Mouse (Mus musculus): ENCODE results near the gene Sppl3. TPM values are rescaled to one million over a fixed set of nuclear protein-coding genes. Genes with fewer than 3 reads are reported as not detected.
"Not testable (repeated sequence)": the region's sequence is repeated elsewhere in the genome, so short reads cannot be mapped to it uniquely, and the experiment has no call there.

The Sppl3 gene
- total RNA-seq, 2 experiments from 2014 or later: 24.5 to 28.6 TPM

- intact Hi-C loops (cut with DNase I; ENCODE audit: low total_unique reads): no loop called here
- DNase-seq: no peak
Measured at GRCm38 (mm10) chr5:115066245-115066644, 55.3 kb downstream of the Sppl3 start.

DNA sequence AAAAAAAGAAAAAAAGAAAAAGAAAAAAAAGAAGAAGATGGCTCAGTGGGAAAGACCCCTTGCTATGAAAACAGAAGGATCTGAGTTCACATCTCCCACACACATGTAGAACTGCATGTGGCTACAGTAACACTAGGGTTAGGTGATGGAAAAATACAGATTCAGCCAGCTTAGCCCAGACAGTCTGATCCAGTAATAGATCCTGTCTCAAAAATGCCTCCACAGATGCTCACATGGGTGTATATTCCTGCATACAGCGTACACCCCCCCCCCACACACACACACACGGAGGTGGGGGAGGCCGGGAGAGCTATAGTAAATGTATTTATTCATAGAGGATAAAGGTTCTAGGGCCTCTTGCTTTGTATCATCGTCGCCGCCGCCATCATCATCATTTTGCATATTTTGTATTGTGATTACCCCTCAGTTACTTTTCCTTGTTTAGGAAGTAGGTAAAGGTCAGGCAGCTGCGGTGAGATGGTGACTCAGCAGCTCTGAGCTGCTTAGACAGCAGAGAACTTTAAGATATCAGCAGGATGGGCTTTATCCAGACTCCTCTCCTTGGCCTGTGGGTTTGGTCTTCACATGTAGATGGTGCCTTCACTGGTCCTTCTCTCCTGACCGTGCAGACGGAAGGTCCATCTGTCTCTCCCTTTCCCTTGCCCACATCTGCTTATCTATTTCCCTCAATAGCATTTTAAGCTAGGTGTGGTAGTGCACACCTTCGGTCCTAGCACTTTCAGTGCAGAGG is 57.9 kb downstream of the Sppl3 start:
- intact Hi-C loops (cut with DNase I; ENCODE audit: low total_unique reads): no loop called here
- no peak for DNase-seq

DNA sequence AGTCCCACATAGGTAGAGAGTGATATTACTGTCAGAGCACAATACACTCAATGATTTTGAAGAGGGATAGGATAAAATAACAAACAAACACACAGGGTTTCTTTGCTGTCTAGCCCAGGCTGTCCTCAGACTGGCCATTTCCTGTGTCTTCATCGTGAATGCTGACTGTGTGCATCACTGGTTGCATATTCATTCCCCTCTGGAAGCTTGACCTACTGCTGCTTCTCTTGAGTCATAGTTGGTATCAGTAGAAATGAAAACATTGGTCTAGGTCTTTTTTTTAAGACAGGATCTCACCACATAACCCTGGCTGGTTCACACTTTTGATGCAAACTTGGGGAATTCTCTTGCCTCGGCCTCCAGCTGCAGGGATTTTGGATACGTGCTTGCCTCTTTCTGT is 58.7 kb downstream of the Sppl3 start:
- DNase-seq: no peak
- intact Hi-C loops (cut with DNase I; ENCODE audit: low total_unique reads): no loop called here

GRCm38 (mm10) chr5:115070457-115070856 is 59.5 kb downstream of the Sppl3 start:
- intact Hi-C loops (cut with DNase I; ENCODE audit: low total_unique reads): no loop called here
- no peak for DNase-seq

DNA sequence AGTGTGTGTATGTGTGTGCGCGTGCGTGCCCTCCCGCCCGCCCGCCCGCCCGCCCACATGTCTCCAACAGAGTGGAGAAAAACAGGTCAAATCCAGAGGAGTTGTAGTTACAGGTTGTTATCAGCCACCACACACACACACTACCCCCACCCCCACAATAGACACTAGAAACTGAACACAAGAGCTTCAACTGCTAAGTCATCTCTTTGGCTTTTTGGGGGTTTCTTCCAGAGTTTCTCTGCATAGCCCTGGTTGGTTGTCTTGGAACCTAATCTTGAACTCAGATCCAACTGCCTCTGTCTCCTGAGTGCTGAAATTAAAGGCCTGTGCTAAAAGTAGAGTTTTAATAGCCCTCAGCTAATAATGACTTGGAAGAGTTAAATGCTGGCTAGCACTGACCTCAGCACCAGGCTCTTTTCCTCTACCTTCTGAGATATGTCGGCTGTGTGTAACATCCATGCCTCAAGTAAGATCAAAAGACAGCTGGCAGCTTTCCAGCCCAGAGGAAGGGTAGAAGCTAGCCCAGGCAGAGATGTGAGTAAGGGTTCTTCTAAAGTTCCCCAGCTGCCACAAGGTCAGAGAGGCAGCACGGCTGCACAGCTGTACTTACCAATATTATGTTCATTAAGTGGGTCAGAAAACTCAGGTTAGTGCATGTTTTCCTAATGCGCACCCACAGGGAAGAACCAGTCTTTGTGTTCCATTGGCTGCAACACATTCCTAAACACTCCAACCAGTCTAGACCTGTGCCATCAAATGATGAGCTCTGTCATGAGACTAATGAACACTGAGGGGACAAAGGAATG is 60.4 kb downstream of the Sppl3 start:
- intact Hi-C loops (cut with DNase I; ENCODE audit: low total_unique reads): no loop called here
- no peak for DNase-seq

- intact Hi-C loops (cut with DNase I; ENCODE audit: low total_unique reads): no loop called here
- no peak for DNase-seq
Measured at GRCm38 (mm10) chr5:115072143-115072542, 61.2 kb downstream of the Sppl3 start.

- intact Hi-C loops (cut with DNase I; ENCODE audit: low total_unique reads); DNase-seq: not testable (repeated sequence)
Measured at GRCm38 (mm10) chr5:115073306-115073705, 62.4 kb downstream of the Sppl3 start.

- DNase-seq: no peak
- intact Hi-C loops (cut with DNase I; ENCODE audit: low total_unique reads): loop anchor here (5.0 kb wide), 2 partner anchors 32 to 92 kb away; no protein-coding TSS in a partner anchor
Measured at GRCm38 (mm10) chr5:115074749-115075148, 63.8 kb downstream of the Sppl3 start.

DNA sequence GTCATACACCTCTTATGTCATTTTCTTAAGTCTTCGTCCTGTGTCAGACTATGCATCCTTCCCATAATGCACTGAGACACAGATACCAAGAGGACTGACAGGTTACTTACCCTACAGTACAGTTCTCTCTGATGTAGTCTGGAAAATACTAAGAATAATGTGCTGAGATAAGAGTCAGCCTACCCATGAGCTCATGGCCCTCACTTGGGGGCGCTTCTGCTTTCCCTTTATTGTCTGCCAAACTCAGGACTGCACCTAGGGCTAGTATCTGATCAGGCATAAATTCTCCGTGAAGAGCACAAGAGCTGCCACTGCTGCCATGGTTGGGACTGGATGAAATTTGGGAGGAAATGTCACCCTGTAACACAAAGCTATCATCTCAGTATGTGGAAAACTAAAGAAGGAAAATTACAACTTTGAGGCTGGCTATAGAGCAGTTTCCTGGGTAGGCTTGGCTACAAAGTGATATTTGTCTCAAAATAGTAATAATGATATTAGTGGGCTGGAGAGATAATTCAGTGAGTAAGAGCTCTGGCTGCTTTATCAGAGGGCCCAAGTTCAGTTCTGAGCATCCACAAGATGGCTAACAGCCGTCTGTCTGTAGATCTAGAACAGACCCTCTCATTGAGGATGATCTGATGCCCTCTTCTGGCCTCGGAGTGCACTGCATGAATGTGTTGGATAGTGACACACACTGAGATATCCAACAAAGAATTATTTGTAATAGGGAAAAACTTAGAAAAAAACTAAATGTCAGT is 65.4 kb downstream of the Sppl3 start:
- DNase-seq: peak; percentile 65
- intact Hi-C loops (cut with DNase I; ENCODE audit: low total_unique reads): loop anchor here (5.0 kb wide), 2 partner anchors 34 to 94 kb away; no protein-coding TSS in a partner anchor

GRCm38 (mm10) chr5:115081636-115082035 is 70.7 kb downstream of the Sppl3 start:
- no peak for DNase-seq
- intact Hi-C loops (cut with DNase I; ENCODE audit: low total_unique reads): no loop called here

- intact Hi-C loops (cut with DNase I; ENCODE audit: low total_unique reads): no loop called here
- no peak for DNase-seq
Measured at GRCm38 (mm10) chr5:115083492-115083891, 72.6 kb downstream of the Sppl3 start.

GRCm38 (mm10) chr5:115085675-115086074 is 74.7 kb downstream of the Sppl3 start:
- DNase-seq: no peak
- intact Hi-C loops (cut with DNase I; ENCODE audit: low total_unique reads): no loop called here

DNA sequence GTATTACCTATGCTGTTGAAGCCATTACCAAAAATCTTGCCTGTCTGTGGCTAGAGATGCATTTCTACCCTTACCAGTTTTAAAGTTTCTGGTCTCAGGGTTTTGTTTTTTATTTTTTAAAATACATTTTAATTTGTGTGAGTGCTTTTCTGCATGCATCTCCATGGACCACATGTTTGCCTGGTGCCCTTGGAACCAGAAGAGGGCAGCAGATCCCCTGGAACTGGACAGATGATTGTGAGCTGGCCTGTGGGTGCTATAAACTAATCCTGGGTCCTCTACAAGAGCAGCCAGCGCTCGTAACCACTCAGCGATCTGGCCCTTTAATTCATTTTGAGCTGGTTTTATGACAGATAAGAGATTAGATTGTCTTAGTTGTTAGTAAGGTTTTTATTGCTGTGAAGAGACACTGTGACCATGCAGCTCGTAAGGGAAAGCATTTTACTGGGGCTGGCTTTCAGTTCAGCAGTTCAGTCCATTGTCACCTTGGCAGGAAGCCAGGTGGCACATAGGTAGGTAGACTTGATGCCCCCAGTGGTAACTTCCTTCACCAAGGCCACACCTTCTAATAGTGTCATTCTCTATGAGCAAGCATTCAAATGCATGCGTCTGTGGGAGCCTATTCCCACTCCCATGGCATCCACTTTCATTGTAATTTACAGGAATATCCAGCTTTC is 78.8 kb downstream of the Sppl3 start:
- DNase-seq: no peak
- intact Hi-C loops (cut with DNase I; ENCODE audit: low total_unique reads): no loop called here

DNA sequence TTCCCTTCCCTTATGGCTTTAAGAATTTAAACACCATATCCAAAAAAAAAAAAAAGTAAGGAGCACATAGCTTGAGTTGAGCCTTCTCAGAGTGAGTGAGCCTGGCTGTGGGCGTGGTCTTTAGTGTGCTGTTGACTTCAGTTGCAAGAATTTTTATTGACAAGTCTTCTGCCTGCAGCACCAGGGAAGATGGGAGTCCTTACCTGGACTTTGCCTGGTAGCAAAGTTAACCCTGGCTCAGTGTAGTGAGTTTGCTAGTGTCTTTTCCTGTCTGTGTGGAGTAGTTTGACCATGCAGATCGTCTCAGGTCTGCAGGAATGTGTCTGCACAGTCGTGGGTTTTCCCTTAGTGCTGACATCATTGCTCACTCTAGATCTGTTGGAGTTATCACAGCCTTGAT is 80.1 kb downstream of the Sppl3 start:
- intact Hi-C loops (cut with DNase I; ENCODE audit: low total_unique reads): no loop called here
- no peak for DNase-seq

- no peak for DNase-seq
- intact Hi-C loops (cut with DNase I; ENCODE audit: low total_unique reads): no loop called here
Measured at GRCm38 (mm10) chr5:115091776-115092175, 80.8 kb downstream of the Sppl3 start.

GRCm38 (mm10) chr5:115098195-115098594 is 87.3 kb downstream of the Sppl3 start, which contains the start of gene Gm10401:
TSS of gene Gm10401 (minus strand) at chr5:115098295.
- intact Hi-C loops (cut with DNase I; ENCODE audit: low total_unique reads): no loop called here

GRCm38 (mm10) chr5:115099530-115099929 is 88.6 kb downstream of the Sppl3 start:
- no peak for DNase-seq
- intact Hi-C loops (cut with DNase I; ENCODE audit: low total_unique reads): no loop called here

More at GRCm38 (mm10) chr5:115098195-115098594, 87.3 kb downstream of the Sppl3 start, which contains the start of gene Gm10401:
- no peak for DNase-seq

- intact Hi-C loops (cut with DNase I; ENCODE audit: low total_unique reads): no loop called here
- DNase-seq: no peak
Measured at GRCm38 (mm10) chr5:115099991-115100390, 89.1 kb downstream of the Sppl3 start.

- intact Hi-C loops (cut with DNase I; ENCODE audit: low total_unique reads): no loop called here
- DNase-seq: no peak
Measured at GRCm38 (mm10) chr5:115100473-115100872, 89.5 kb downstream of the Sppl3 start.

Measured in gastrocnemius, postnatal 14 days (tissue).